In the genomic region with DNA sequence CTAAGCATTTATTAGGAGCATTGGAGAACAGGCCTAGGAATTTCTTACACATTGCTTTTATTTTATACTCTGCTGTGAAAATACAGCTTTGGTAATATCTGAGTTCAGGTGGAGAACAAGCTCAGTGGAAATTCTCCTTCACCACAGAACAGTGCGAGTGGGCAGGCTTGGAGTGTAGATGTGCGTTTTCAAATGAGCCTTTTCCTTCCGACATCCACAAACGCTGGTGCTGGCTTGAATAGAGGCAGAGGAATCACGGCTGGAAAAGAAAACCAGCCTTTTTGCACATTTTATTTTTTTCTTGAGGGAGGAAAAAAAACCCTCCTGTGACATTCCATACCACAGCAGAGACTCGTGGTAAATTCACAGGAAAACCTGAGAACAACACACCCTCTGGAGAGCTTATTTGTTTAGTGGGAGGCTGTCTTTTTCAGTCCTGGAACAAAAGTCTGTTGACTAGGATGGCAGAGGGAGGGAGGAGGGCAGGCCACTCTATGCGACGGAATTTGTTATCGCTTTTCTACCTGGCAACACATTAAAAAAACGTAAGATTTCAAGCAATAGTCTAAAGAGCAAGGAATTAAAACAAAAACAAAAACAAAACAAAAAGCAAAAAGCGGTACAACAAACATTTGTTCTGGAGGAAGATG, we compare ENCODE assay signal across 10 mouse cellular contexts.
DNase-seq lines count a peak whose midpoint lies in the region; ATAC-seq and TF ChIP-seq lines count a peak whose summit lies in the region.
"Had no signal": no experiment of that assay in that cellular context is flagged by ENCODE, and none has a peak within 500 bp of the region (broad histone marks: within the 10 kb centered on the region; RNA-seq: fewer than 3 reads in every experiment).

No protein-coding gene starts in this region.

- no peak overlapping the region for H3K27ac ChIP-seq in heart, embryonic 13.5 days (replicated peaks)
- H3K27ac ChIP-seq in forebrain, embryonic 14.5 days (ENCODE audit: low read depth, low read length), result no peak overlapping the region
- no peak overlapping the region for H3K27ac ChIP-seq in midbrain, embryonic 11.5 days (ENCODE audit: low read depth, low read length)
- H3K27ac ChIP-seq in intestine, postnatal 0 days (ENCODE audit: low read depth, low read length), result no peak overlapping the region

- H3K4me1 ChIP-seq in heart, embryonic 13.5 days, result peaks cover 14% of the 10 kb centered on the region
- peaks cover 12% of the 10 kb centered on the region for H3K4me1 ChIP-seq in forebrain, embryonic 14.5 days (ENCODE audit: control insufficient read depth, insufficient read depth, low read length)
- H3K4me1 ChIP-seq in midbrain, embryonic 11.5 days (ENCODE audit: control insufficient read depth, insufficient read depth, low read length), result peaks cover 6% of the 10 kb centered on the region
- no peaks in the 10 kb centered on the region for H3K4me1 ChIP-seq in intestine, postnatal 0 days (replicated peaks; ENCODE audit: control insufficient read depth, insufficient read depth, low read length)

- H3K27me3 ChIP-seq in heart, embryonic 13.5 days (replicated peaks), result peaks cover 3% of the 10 kb centered on the region; the same call in 1 of the 2 replicates
- no peaks in the 10 kb centered on the region for H3K27me3 ChIP-seq in forebrain, embryonic 14.5 days (replicated peaks; ENCODE audit: control insufficient read depth, insufficient read depth, low read length)
- no peaks in the 10 kb centered on the region for H3K27me3 ChIP-seq in midbrain, embryonic 11.5 days (ENCODE audit: control insufficient read depth, insufficient read depth, low read length)
- H3K27me3 ChIP-seq in intestine, postnatal 0 days (replicated peaks; ENCODE audit: control insufficient read depth, insufficient read depth, low read length), result no peaks in the 10 kb centered on the region

- H3K36me3 ChIP-seq in heart, embryonic 13.5 days, result no peaks in the 10 kb centered on the region
- H3K36me3 ChIP-seq in forebrain, embryonic 14.5 days (ENCODE audit: control insufficient read depth, insufficient read depth, low read length), result no peaks in the 10 kb centered on the region
- H3K36me3 ChIP-seq in midbrain, embryonic 11.5 days (ENCODE audit: control insufficient read depth, insufficient read depth, low read length), result no peaks in the 10 kb centered on the region
- no peaks in the 10 kb centered on the region for H3K36me3 ChIP-seq in intestine, postnatal 0 days (ENCODE audit: control insufficient read depth, insufficient read depth)

- no peak overlapping the region; the same call in 1 of the 2 replicates for H3K9ac ChIP-seq in heart, embryonic 13.5 days
- peak overlapping the region; percentile 9; the same call in 1 of the 2 replicates for H3K9ac ChIP-seq in forebrain, embryonic 14.5 days (ENCODE audit: low read length)
- no peak overlapping the region; the same call in 1 of the 2 replicates for H3K9ac ChIP-seq in midbrain, embryonic 11.5 days (ENCODE audit: low read length)
- no peak overlapping the region for H3K9ac ChIP-seq in intestine, postnatal 0 days (ENCODE audit: low read depth, low read length)

- H3K4me2 ChIP-seq in heart, embryonic 13.5 days, result peak overlapping the region; percentile 41
- H3K4me2 ChIP-seq in forebrain, embryonic 14.5 days (ENCODE audit: low read length), result peak overlapping the region; percentile 29; the same call in 1 of the 2 replicates
- H3K4me2 ChIP-seq in midbrain, embryonic 11.5 days, result peak overlapping the region; percentile 23
- no peak overlapping the region for H3K4me2 ChIP-seq in intestine, postnatal 0 days (replicated peaks; ENCODE audit: low read depth)

- H3K9me3 ChIP-seq in heart, embryonic 13.5 days, result no peaks in the 10 kb centered on the region
- H3K9me3 ChIP-seq in forebrain, embryonic 14.5 days (replicated peaks; ENCODE audit: control insufficient read depth, low read length), result no peaks in the 10 kb centered on the region
- no peaks in the 10 kb centered on the region for H3K9me3 ChIP-seq in midbrain, embryonic 11.5 days (ENCODE audit: control insufficient read depth, low read length)
- no peaks in the 10 kb centered on the region for H3K9me3 ChIP-seq in intestine, postnatal 0 days (ENCODE audit: control insufficient read depth)

- no peak overlapping the region for H3K4me3 ChIP-seq in heart, embryonic 13.5 days
- no peak overlapping the region for H3K4me3 ChIP-seq in forebrain, embryonic 14.5 days (ENCODE audit: low read depth, low read length)
- no peak overlapping the region for H3K4me3 ChIP-seq in midbrain, embryonic 11.5 days (ENCODE audit: low read depth, low read length)
- H3K4me3 ChIP-seq in intestine, postnatal 0 days (ENCODE audit: low read depth, low read length), result no peak overlapping the region

- WGBS in heart, embryonic 13.5 days, result 47% methylated on average over 11 of the region's 11 CpGs
- WGBS in forebrain, embryonic 14.5 days, result 6% methylated on average over 11 of the region's 11 CpGs
- WGBS in midbrain, embryonic 11.5 days, result 23% methylated on average over 11 of the region's 11 CpGs
- WGBS in intestine, postnatal 0 days, result 38% methylated on average over 11 of the region's 11 CpGs

- no peak for TF ChIP-seq CTCF in intestine, postnatal 0 days (IDR thresholded peaks at IDR 0.05; ENCODE audit: low read depth)

- DNase-seq in heart, adult 8-10 months (ENCODE audit: low spot score), result no peak
- peak; percentile 62 for DNase-seq in brain, adult 2 months (ENCODE audit: low read depth, low spot score)
- peak; percentile 38 for DNase-seq in forebrain, embryonic 14.5 days (ENCODE audit: low spot score)
- peak; percentile 91 for DNase-seq in midbrain, embryonic 11.5 days (ENCODE audit: low spot score, missing footprints)
- no peak for DNase-seq in frontal cortex, adult 2 months (ENCODE audit: extremely low spot score in 1 of 2, low spot score in 1 of 2)
- no peak for DNase-seq in kidney, adult 9 months
- DNase-seq: lung, adult 18-20 months; retina, postnatal 1 day had no signal

- ATAC-seq in heart, embryonic 13.5 days (ENCODE audit: extremely low read depth, insufficient number of reproducible peaks, low FRiP score, low TSS enrichment), result no peak
- ATAC-seq in forebrain, embryonic 14.5 days, result peak; percentile 37; the same call in 1 of the 2 replicates
- no peak for ATAC-seq in midbrain, embryonic 11.5 days (ENCODE audit: low FRiP score)
- no peak for ATAC-seq in intestine, postnatal 0 days

Comparison
In these comparisons a context has a peak if more than half of its experiments do, and no peak if none do; other contexts are left out.
1. DNase-seq: peak in brain, adult 2 months (single experiment), forebrain, embryonic 14.5 days (single experiment) and midbrain, embryonic 11.5 days (single experiment); none in heart, adult 8-10 months (single experiment), frontal cortex, adult 2 months (0 of 2) and kidney, adult 9 months (single experiment).